Mouse (Mus musculus) hindbrain, postnatal 0 days (tissue): ENCODE data around the gene 5031439G07Rik. TPM values are rescaled to one million over a fixed set of nuclear protein-coding genes. Genes with fewer than 3 reads are reported as not detected.

Experiments
- ATAC-seq: fragments of 200-750 bp; cut with Nextera tagmentation; 2 replicates; pipeline ENCODE4 v1.8.0; 2017; ENCODE audit warnings: mild to moderate bottlenecking, moderate TSS enrichment, moderate library complexity
- DNase-seq: peaks from one replicate; pipeline ENCODE4 v3.0.0-alpha.2; 2015; ENCODE audit warnings: low spot score
- H3K27ac ChIP-seq: fragments of 300-500 bp; sonication (generic); 2 replicates; pipeline ENCODE4 v1.5.1; 2014; ENCODE audit warnings: mild to moderate bottlenecking
- H3K27me3 ChIP-seq: fragments of 300-500 bp; sonication (generic); 2 replicates; pipeline ENCODE4 v1.6.1; 2014; ENCODE audit warnings: low read length, mixed read lengths; ENCODE audit not compliant: insufficient read depth
- H3K36me3 ChIP-seq: fragments of 300-500 bp; sonication (generic); 2 replicates; pipeline ENCODE4 v1.6.1; 2014; ENCODE audit warnings: low read length, mixed read lengths; ENCODE audit not compliant: insufficient read depth
- H3K4me1 ChIP-seq: fragments of 300-500 bp; sonication (generic); 2 replicates; pipeline ENCODE4 v1.6.1; 2014; ENCODE audit warnings: antibody characterized with exemption, low read length, mixed read lengths; ENCODE audit not compliant: insufficient read depth
- H3K4me2 ChIP-seq: fragments of 300-500 bp; sonication (generic); 2 replicates; pipeline ENCODE4 v1.6.1; 2014; ENCODE audit warnings: low read depth, mild to moderate bottlenecking, low read length, moderate library complexity, mixed read lengths
- H3K4me3 ChIP-seq: fragments of 300-500 bp; sonication (generic); 2 replicates; pipeline ENCODE4 v1.5.1; 2014; ENCODE audit warnings: low read length
- H3K9ac ChIP-seq: fragments of 300-500 bp; sonication (generic); replicated peaks from 2 replicates; pipeline ENCODE4 v1.6.1; 2014; ENCODE audit warnings: mild to moderate bottlenecking, low read length, moderate library complexity, mixed read lengths
- H3K9me3 ChIP-seq: fragments of 300-500 bp; sonication (generic); 2 replicates; pipeline ENCODE4 v1.6.1; 2016; ENCODE audit warnings: low read length, mixed read lengths
- CTCF ChIP-seq: IDR thresholded peaks from 2 replicates; pipeline ENCODE4 v1.5.1; 2016; ENCODE audit warnings: antibody characterized with exemption, control low read depth, low read depth
- WGBS: fragments of 180-500 bp; shearing (Covaris S2); extraction: QIAGEN DNeasy Blood & Tissue Kit; methylation state at CpG from one replicate; pipeline ENCODE4 v1.1.7; 2014; 5-methylcytosine and 5-hydroxymethylcytosine counted together
- polyA plus RNA-seq: library from polyadenylated mRNA; unstranded; fragments of >200 nt; fragmentation: Nextera tagmentation; extraction: Ambion mirVana; gene quantifications from 2 replicates; pipeline ENCODE4 v1.2.1, GENCODE M21; 2015
- total RNA-seq: library from RNA; depleted of rRNA; stranded (reverse); fragments of >200 nt; gene quantifications from 2 replicates; pipeline ENCODE4 v1.2.3, GENCODE M21; 2014

The 5031439G07Rik gene
- total and polyA plus RNA-seq, 2 experiments from 2014 or later: 23.6 to 127 TPM

DNA sequence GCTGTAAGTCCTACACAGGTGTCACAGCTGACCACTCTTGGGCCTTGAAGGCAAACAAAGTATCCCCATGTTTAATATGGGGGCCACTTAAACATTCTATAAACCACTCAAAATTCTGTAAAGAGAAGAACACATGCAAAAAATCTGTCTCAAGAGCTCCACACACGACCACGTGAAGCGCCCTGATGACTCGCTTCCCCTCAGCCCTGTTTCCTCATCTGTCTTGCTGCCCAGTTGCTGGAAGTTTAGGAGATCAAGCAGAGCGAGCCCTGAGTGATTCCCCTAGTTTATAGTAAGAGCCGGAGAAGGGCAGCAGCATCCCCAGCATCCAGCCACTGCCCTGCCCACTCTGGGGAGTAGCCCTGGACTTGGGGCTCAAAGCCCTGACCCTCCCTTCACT, 28.5 kb downstream of the 5031439G07Rik start:
- no peak for TF ChIP-seq CTCF
- DNase-seq: no peak
- H3K36me3 ChIP-seq: peaks cover 7% of the 10 kb centered on the region
- no peak overlapping the region for H3K4me3 ChIP-seq
- no peaks in the 10 kb centered on the region for H3K27me3 ChIP-seq
- no peak overlapping the region for H3K27ac ChIP-seq
- WGBS: 85% methylated on average over 6 of the region's 6 CpGs
- peak overlapping the region; percentile 44; the same call in 1 of the 2 replicates for H3K4me2 ChIP-seq
- ATAC-seq: no peak
- no peak overlapping the region for H3K9ac ChIP-seq
- H3K4me1 ChIP-seq: peaks cover 32% of the 10 kb centered on the region; the same call in 1 of the 2 replicates
- no peaks in the 10 kb centered on the region for H3K9me3 ChIP-seq

DNA sequence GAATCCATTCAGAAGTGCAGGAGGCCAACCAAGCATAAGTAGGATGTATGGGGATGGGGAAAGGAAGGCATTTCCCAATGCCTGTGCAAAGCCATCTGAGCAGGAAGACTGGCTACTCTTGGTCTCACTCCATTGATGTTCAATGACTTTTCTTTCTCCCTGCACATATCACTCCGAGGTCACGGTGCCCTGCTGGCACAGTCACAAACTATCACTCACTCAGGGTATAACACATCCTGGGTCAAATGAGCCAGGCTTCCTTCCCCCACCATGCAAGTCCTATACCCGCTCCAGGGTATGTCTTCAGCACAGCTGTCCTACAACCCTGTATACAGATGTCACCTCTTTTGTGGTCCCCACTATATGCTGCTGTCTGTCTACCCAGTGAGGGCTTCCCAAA, 30.0 kb downstream of the 5031439G07Rik start:
- TF ChIP-seq CTCF: no peak
- no peak overlapping the region for H3K4me2 ChIP-seq
- H3K27ac ChIP-seq: peak overlapping the region; percentile 58; the same call in 1 of the 2 replicates
- no peaks in the 10 kb centered on the region for H3K9me3 ChIP-seq
- peaks cover 20% of the 10 kb centered on the region for H3K36me3 ChIP-seq
- H3K9ac ChIP-seq: peak overlapping the region; percentile 33; the same call in 1 of the 2 replicates
- no peak for DNase-seq
- H3K4me3 ChIP-seq: no peak overlapping the region
- no peak for ATAC-seq
- WGBS: 83% methylated on average over 3 of the region's 3 CpGs
- no peaks in the 10 kb centered on the region for H3K27me3 ChIP-seq
- peaks cover 32% of the 10 kb centered on the region; the same call in 1 of the 2 replicates for H3K4me1 ChIP-seq

DNA sequence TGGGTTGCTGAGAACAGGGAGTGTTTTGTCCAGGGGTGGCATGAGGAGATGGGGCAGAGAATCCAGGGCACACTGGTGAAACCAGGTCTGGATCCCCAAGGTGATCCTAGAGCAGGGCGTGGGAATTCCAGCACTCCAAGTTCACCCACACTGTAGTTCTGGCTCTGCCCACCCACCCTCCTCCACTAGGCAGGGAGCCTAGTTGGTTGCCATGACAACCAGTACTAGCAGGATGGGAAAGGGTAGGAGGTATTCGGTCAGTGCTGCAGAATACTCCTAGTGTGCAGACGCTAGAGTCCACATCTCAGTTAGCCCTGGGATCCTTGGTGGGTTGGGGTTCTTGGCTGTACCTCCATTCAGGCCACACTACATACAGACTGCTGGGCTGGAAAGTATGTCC, 30.5 kb downstream of the 5031439G07Rik start:
- TF ChIP-seq CTCF: no peak
- H3K27ac ChIP-seq: peak overlapping the region; percentile 58
- WGBS: 9% methylated on average over 3 of the region's 3 CpGs
- ATAC-seq (peak; percentile 84), DNase-seq (peak; percentile 84)
- H3K9ac ChIP-seq: peak overlapping the region; percentile 33; the same call in 1 of the 2 replicates
- no peak overlapping the region for H3K4me3 ChIP-seq
- peaks cover 24% of the 10 kb centered on the region for H3K36me3 ChIP-seq
- H3K27me3 ChIP-seq: no peaks in the 10 kb centered on the region
- H3K9me3 ChIP-seq: no peaks in the 10 kb centered on the region
- peaks cover 32% of the 10 kb centered on the region; the same call in 1 of the 2 replicates for H3K4me1 ChIP-seq
- no peak overlapping the region for H3K4me2 ChIP-seq

GRCm38 (mm10) chr15:84953259-84953658, 35.1 kb downstream of the 5031439G07Rik start:
- ATAC-seq (no peak), DNase-seq (no peak)
- Histone ChIP-seq H3K4me3 (no peak overlapping the region), H3K27me3 (no peaks in the 10 kb centered on the region), H3K9ac (no peak overlapping the region), H3K9me3 (no peaks in the 10 kb centered on the region), H3K4me1 (0 out of 2 replicates have a peak, but pooled peaks cover 9% of the 10 kb centered on the region), H3K36me3 (peaks cover 68% of the 10 kb centered on the region), H3K27ac (no peak overlapping the region), H3K4me2 (no peak overlapping the region)
- TF ChIP-seq CTCF: no peak
- WGBS: 90% methylated on average over 11 of the region's 11 CpGs

GRCm38 (mm10) chr15:84950053-84950452, 38.3 kb downstream of the 5031439G07Rik start:
- Histone ChIP-seq H3K27me3 (no peaks in the 10 kb centered on the region), H3K4me2 (no peak overlapping the region), H3K9ac (no peak overlapping the region), H3K9me3 (no peaks in the 10 kb centered on the region), H3K4me1 (no peaks in the 10 kb centered on the region), H3K36me3 (peaks cover 71% of the 10 kb centered on the region), H3K27ac (no peak overlapping the region), H3K4me3 (no peak overlapping the region)
- TF ChIP-seq CTCF: no peak
- 85% methylated on average over 4 of the region's 4 CpGs for WGBS
- ATAC-seq (no peak), DNase-seq (no peak)

GRCm38 (mm10) chr15:84948990-84949389, 39.4 kb downstream of the 5031439G07Rik start:
- 76% methylated on average over 14 of the region's 14 CpGs for whole genome bisulfite sequencing
- Histone ChIP-seq H3K27ac (no peak overlapping the region), H3K9me3 (no peaks in the 10 kb centered on the region), H3K36me3 (peaks cover 62% of the 10 kb centered on the region), H3K4me1 (no peaks in the 10 kb centered on the region), H3K27me3 (no peaks in the 10 kb centered on the region), H3K4me3 (no peak overlapping the region), H3K9ac (no peak overlapping the region), H3K4me2 (no peak overlapping the region)
- ATAC-seq (no peak), DNase-seq (no peak)
- TF ChIP-seq CTCF: no peak

GRCm38 (mm10) chr15:84944319-84944718, 44.0 kb downstream of the 5031439G07Rik start:
- ATAC-seq (no peak), DNase-seq (no peak)
- Histone ChIP-seq H3K9me3 (no peaks in the 10 kb centered on the region), H3K27me3 (no peaks in the 10 kb centered on the region), H3K4me3 (no peak overlapping the region), H3K4me1 (no peaks in the 10 kb centered on the region), H3K27ac (peak overlapping the region; percentile 36; the same call in 1 of the 2 replicates), H3K9ac (no peak overlapping the region), H3K36me3 (peaks cover 40% of the 10 kb centered on the region), H3K4me2 (no peak overlapping the region)
- no peak for TF ChIP-seq CTCF
- 82% methylated on average over 5 of the region's 5 CpGs for WGBS
